Mouse (Mus musculus): ENCODE data around the gene Npy4r. TPM values are rescaled to one million over a fixed set of nuclear protein-coding genes. Genes with fewer than 3 reads are reported as not detected.

Npy4r gene
- polyA plus RNA-seq, 1 experiment: not detected

- H3K27ac ChIP-seq (ENCODE audit: insufficient read depth, low read length): no peak overlapping the region
- H3K4me1 ChIP-seq (ENCODE audit: control insufficient read depth, insufficient read depth, low read length): no peaks in the 10 kb centered on the region
- H3K9me3 ChIP-seq (replicated peaks; ENCODE audit: control insufficient read depth, insufficient read depth, low read length, poor library complexity, severe bottlenecking): no peaks in the 10 kb centered on the region
- TF ChIP-seq POLR2A (IDR thresholded peaks at IDR 0.05; ENCODE audit: insufficient read depth, low read length): no peak
- peak; percentile 72 for TF ChIP-seq CTCF (IDR thresholded peaks at IDR 0.05; ENCODE audit: low read depth, low read length)
- H3K36me3 ChIP-seq (ENCODE audit: control insufficient read depth, insufficient read depth, low read length, poor library complexity, severe bottlenecking): no peaks in the 10 kb centered on the region
- no peaks in the 10 kb centered on the region for H3K27me3 ChIP-seq (ENCODE audit: control insufficient read depth, insufficient read depth, low read length, poor library complexity, severe bottlenecking)
- no peak overlapping the region for H3K4me3 ChIP-seq (ENCODE audit: low read depth, low read length)
- H3K9ac ChIP-seq (ENCODE audit: low read depth, poor library complexity, severe bottlenecking): no peak overlapping the region
Measured at GRCm38 (mm10) chr14:34106389-34107062, 45.8 kb downstream of the Npy4r start.

DNA sequence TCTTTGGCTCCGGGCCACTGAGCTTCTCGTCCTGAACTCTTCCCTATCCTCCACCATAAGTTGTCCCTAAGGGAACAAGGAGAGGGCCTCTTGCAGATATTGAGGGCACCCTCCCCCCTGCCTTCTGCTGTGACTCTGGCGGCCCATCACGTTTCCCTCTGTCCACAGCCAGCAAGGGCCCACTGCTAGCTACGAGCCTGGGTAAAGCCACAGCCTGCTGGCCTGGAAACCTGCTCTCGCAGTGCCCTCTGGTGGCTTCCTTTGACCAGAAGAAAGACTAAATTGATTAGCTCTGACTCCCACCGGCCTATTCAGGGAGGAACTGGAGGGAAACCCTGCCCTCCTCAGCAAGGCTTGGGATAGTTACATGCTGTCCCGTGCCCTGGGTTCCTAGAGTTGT is 47.4 kb downstream of the Npy4r start:
- Histone ChIP-seq H3K9me3 (replicated peaks; ENCODE audit: control insufficient read depth, insufficient read depth, low read length, poor library complexity, severe bottlenecking) (no peaks in the 10 kb centered on the region), H3K4me3 (ENCODE audit: low read depth, low read length) (no peak overlapping the region), H3K36me3 (ENCODE audit: control insufficient read depth, insufficient read depth, low read length, poor library complexity, severe bottlenecking) (no peaks in the 10 kb centered on the region), H3K27me3 (ENCODE audit: control insufficient read depth, insufficient read depth, low read length, poor library complexity, severe bottlenecking) (no peaks in the 10 kb centered on the region), H3K4me1 (ENCODE audit: control insufficient read depth, insufficient read depth, low read length) (no peaks in the 10 kb centered on the region), H3K27ac (ENCODE audit: insufficient read depth, low read length) (no peak overlapping the region), H3K9ac (ENCODE audit: low read depth, poor library complexity, severe bottlenecking) (no peak overlapping the region)
- TF ChIP-seq EP300 (IDR thresholded peaks at IDR 0.05; ENCODE audit: insufficient read depth, low read depth, low read length): no peak
- TF ChIP-seq POLR2A (IDR thresholded peaks at IDR 0.05; ENCODE audit: insufficient read depth, low read length): no peak
- peak; percentile 81 for TF ChIP-seq CTCF (IDR thresholded peaks at IDR 0.05; ENCODE audit: low read depth, low read length)

DNA sequence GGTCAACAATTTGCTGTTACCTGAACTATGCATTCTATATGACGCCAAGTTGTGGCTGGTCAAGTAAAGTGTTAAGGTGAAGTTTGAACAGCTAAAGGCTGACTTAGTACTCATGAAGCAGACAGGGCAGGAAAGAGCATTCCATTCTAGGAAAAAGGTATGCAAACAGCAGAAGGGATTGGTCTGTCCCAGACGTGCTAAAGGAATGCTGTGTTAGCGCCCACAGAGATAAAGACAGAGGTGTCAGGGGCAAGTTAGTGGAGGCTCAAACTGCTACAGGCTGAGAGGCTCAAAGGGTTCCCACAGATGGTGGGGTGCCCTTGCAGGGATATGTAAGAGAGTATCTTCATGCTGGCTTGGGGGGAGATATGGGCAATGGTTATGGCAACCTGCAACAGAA is 48.4 kb downstream of the Npy4r start:
- H3K4me1 ChIP-seq (ENCODE audit: control insufficient read depth, insufficient read depth, low read length): no peaks in the 10 kb centered on the region
- no peaks in the 10 kb centered on the region for H3K36me3 ChIP-seq (ENCODE audit: control insufficient read depth, insufficient read depth, low read length, poor library complexity, severe bottlenecking)
- no peak overlapping the region for H3K9ac ChIP-seq (ENCODE audit: low read depth, poor library complexity, severe bottlenecking)
- no peak overlapping the region for H3K4me3 ChIP-seq (ENCODE audit: low read depth, low read length)
- H3K9me3 ChIP-seq (replicated peaks; ENCODE audit: control insufficient read depth, insufficient read depth, low read length, poor library complexity, severe bottlenecking): no peaks in the 10 kb centered on the region
- H3K27ac ChIP-seq (ENCODE audit: insufficient read depth, low read length): no peak overlapping the region
- H3K27me3 ChIP-seq (ENCODE audit: control insufficient read depth, insufficient read depth, low read length, poor library complexity, severe bottlenecking): no peaks in the 10 kb centered on the region
- TF ChIP-seq EP300 (IDR thresholded peaks at IDR 0.05; ENCODE audit: insufficient read depth, low read depth, low read length) (no peak), POLR2A (IDR thresholded peaks at IDR 0.05; ENCODE audit: insufficient read depth, low read length) (no peak), CTCF (IDR thresholded peaks at IDR 0.05; ENCODE audit: low read depth, low read length) (no peak)

DNA sequence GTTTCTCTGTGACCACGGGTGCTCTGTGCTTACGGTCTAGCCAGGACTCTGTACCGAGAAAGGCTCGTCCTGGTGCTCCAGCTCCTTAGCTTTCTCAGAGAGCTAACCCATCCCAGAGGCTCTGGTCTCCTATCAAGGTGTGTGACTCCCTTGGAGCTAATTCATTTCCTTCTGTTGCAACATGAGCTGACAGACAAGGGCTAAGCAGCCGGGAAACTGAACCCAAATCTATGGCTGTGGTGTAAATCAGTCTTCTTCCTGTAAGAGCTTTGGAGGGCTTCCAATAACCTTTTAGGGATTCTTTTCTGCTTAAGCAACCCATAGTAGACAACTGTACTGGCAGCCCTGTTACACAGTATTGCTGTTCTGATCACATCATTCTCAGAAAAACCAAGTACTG is 49.7 kb downstream of the Npy4r start, which contains the start of gene A630023A22Rik:
Gene A630023A22Rik, minus strand, starts transcription at position 154 of the 400 bp plus-strand sequence.
- Histone ChIP-seq H3K9ac (ENCODE audit: low read depth, poor library complexity, severe bottlenecking) (no peak within 1 kb of the TSS), H3K9me3 (replicated peaks; ENCODE audit: control insufficient read depth, insufficient read depth, low read length, poor library complexity, severe bottlenecking) (no peaks in the 10 kb centered on the region), H3K4me3 (ENCODE audit: low read depth, low read length) (no peak within 1 kb of the TSS), H3K4me1 (ENCODE audit: control insufficient read depth, insufficient read depth, low read length) (no peaks in the 10 kb centered on the region), H3K27me3 (ENCODE audit: control insufficient read depth, insufficient read depth, low read length, poor library complexity, severe bottlenecking) (no peaks in the 10 kb centered on the region), H3K27ac (ENCODE audit: insufficient read depth, low read length) (no peak within 1 kb of the TSS), H3K36me3 (ENCODE audit: control insufficient read depth, insufficient read depth, low read length, poor library complexity, severe bottlenecking) (no peaks in the 10 kb centered on the region)
- no peak for TF ChIP-seq POLR2A (IDR thresholded peaks at IDR 0.05; ENCODE audit: insufficient read depth, low read length)
- no peak for TF ChIP-seq EP300 (IDR thresholded peaks at IDR 0.05; ENCODE audit: insufficient read depth, low read depth, low read length)
- TF ChIP-seq CTCF (IDR thresholded peaks at IDR 0.05; ENCODE audit: low read depth, low read length): no peak

GRCm38 (mm10) chr14:34096161-34096560 is 56.1 kb downstream of the Npy4r start:
- H3K4me3 ChIP-seq (ENCODE audit: low read depth, low read length): no peak overlapping the region
- H3K36me3 ChIP-seq (ENCODE audit: control insufficient read depth, insufficient read depth, low read length, poor library complexity, severe bottlenecking): no peaks in the 10 kb centered on the region
- no peaks in the 10 kb centered on the region for H3K27me3 ChIP-seq (ENCODE audit: control insufficient read depth, insufficient read depth, low read length, poor library complexity, severe bottlenecking)
- no peaks in the 10 kb centered on the region for H3K4me1 ChIP-seq (ENCODE audit: control insufficient read depth, insufficient read depth, low read length)
- H3K27ac ChIP-seq (ENCODE audit: insufficient read depth, low read length): no peak overlapping the region
- no peak overlapping the region for H3K9ac ChIP-seq (ENCODE audit: low read depth, poor library complexity, severe bottlenecking)
- TF ChIP-seq POLR2A (IDR thresholded peaks at IDR 0.05; ENCODE audit: insufficient read depth, low read length) (no peak), EP300 (IDR thresholded peaks at IDR 0.05; ENCODE audit: insufficient read depth, low read depth, low read length) (no peak), CTCF (IDR thresholded peaks at IDR 0.05; ENCODE audit: low read depth, low read length) (no peak)
- no peaks in the 10 kb centered on the region for H3K9me3 ChIP-seq (replicated peaks; ENCODE audit: control insufficient read depth, insufficient read depth, low read length, poor library complexity, severe bottlenecking)

Other genes with a start within 250 kb of the Npy4r start
- gene Gdf10, start 228.9 kb downstream of the Npy4r start, polyA plus RNA-seq (2011; ENCODE audit: insufficient read depth, insufficient read length, low read depth, missing spikeins): 0.17 TPM in 1 of 2 replicates, not detected in the other
- gene Gdf2, start 211.4 kb downstream of the Npy4r start, polyA plus RNA-seq (2011; ENCODE audit: insufficient read depth, insufficient read length, low read depth, missing spikeins): not detected in 2 replicates
- gene Rbp3, start 198.5 kb downstream of the Npy4r start, polyA plus RNA-seq (2011; ENCODE audit: insufficient read depth, insufficient read length, low read depth, missing spikeins): not detected in 2 replicates
- not detected in 2 replicates for gene Zfp488, start 173.7 kb downstream of the Npy4r start, polyA plus RNA-seq (2011; ENCODE audit: insufficient read depth, insufficient read length, low read depth, missing spikeins)
- not detected in 2 replicates for gene Gm30083, start 137.3 kb downstream of the Npy4r start, polyA plus RNA-seq (2011; ENCODE audit: insufficient read depth, insufficient read length, low read depth, missing spikeins)
- gene Gm5460, start 135.7 kb downstream of the Npy4r start, polyA plus RNA-seq (2011; ENCODE audit: insufficient read depth, insufficient read length, low read depth, missing spikeins): not detected in 2 replicates
- not detected in 2 replicates for gene Antxrl, start 99.8 kb downstream of the Npy4r start, polyA plus RNA-seq (2011; ENCODE audit: insufficient read depth, insufficient read length, low read depth, missing spikeins)
- gene Anxa8, start 66.5 kb downstream of the Npy4r start, polyA plus RNA-seq (2011; ENCODE audit: insufficient read depth, insufficient read length, low read depth, missing spikeins): 23.3 and 24.6 TPM in 2 replicates
- gene A630023A22Rik, start 49.7 kb downstream of the Npy4r start, polyA plus RNA-seq (2011; ENCODE audit: insufficient read depth, insufficient read length, low read depth, missing spikeins): not detected in 2 replicates
- 1.1 and 1.3 TPM in 2 replicates for gene Gprin2, start 49.2 kb upstream of the Npy4r start, polyA plus RNA-seq (2011; ENCODE audit: insufficient read depth, insufficient read length, low read depth, missing spikeins)
- 0.31 TPM in 1 of 2 replicates, not detected in the other for gene Syt15, start 67.1 kb upstream of the Npy4r start, polyA plus RNA-seq (2011; ENCODE audit: insufficient read depth, insufficient read length, low read depth, missing spikeins)
- gene Shld2, start 158.0 kb upstream of the Npy4r start, polyA plus RNA-seq (2011; ENCODE audit: insufficient read depth, insufficient read length, low read depth, missing spikeins): 26.7 and 32.5 TPM in 2 replicates
- 285 and 305 TPM in 2 replicates for gene Glud1, start 158.2 kb upstream of the Npy4r start, polyA plus RNA-seq (2011; ENCODE audit: insufficient read depth, insufficient read length, low read depth, missing spikeins)
- gene Fam25c, start 202.9 kb upstream of the Npy4r start, polyA plus RNA-seq (2011; ENCODE audit: insufficient read depth, insufficient read length, low read depth, missing spikeins): 3.5 and 5.7 TPM in 2 replicates
- 2.2 and 3.2 TPM in 2 replicates for gene Sncg, start 222.3 kb upstream of the Npy4r start, polyA plus RNA-seq (2011; ENCODE audit: insufficient read depth, insufficient read length, low read depth, missing spikeins)
- gene Mmrn2, start 223.0 kb upstream of the Npy4r start, polyA plus RNA-seq (2011; ENCODE audit: insufficient read depth, insufficient read length, low read depth, missing spikeins): 1.3 and 1.7 TPM in 2 replicates